Mouse (Mus musculus): Measurements from ENCODE around the gene Igfbp2. TPM values are rescaled to one million over a fixed set of nuclear protein-coding genes. Genes with fewer than 3 reads are reported as not detected.

Gene Igfbp2
- polyA plus RNA-seq, 1 experiment: 222 TPM

- TF ChIP-seq CTCF (IDR thresholded peaks at IDR 0.05; ENCODE audit: control insufficient read depth, insufficient read depth, insufficient read length): no peak
- no peak for TF ChIP-seq MAX (IDR thresholded peaks at IDR 0.05)
- no peak for TF ChIP-seq FOSL1 (IDR thresholded peaks at IDR 0.05; ENCODE audit: insufficient read depth, low read length, poor library complexity, severe bottlenecking)
- TF ChIP-seq CEBPB (IDR thresholded peaks at IDR 0.05; ENCODE audit: low read depth): no peak
- no peak for TF ChIP-seq MYOG (IDR thresholded peaks at IDR 0.05; ENCODE audit: control insufficient read depth, extremely low read depth, insufficient read length)
- no peak for TF ChIP-seq MYOD1 (IDR thresholded peaks at IDR 0.05; ENCODE audit: control insufficient read depth, insufficient read length, low read depth)
- no peak for TF ChIP-seq USF1 (IDR thresholded peaks at IDR 0.05; ENCODE audit: low read depth)
- Histone ChIP-seq H3ac (ENCODE audit: control insufficient read depth, insufficient read length, low read depth) (no peak overlapping the region), H3K79me2 (ENCODE audit: control insufficient read depth, insufficient read depth) (no peaks in the 10 kb centered on the region), H3K36me3 (ENCODE audit: control insufficient read depth, insufficient read depth) (no peaks in the 10 kb centered on the region), H3K27me3 (ENCODE audit: control insufficient read depth, insufficient read depth, insufficient read length) (no peaks in the 10 kb centered on the region), H3K4me3 (ENCODE audit: insufficient read depth, poor library complexity, severe bottlenecking) (no peak overlapping the region), H3K79me3 (ENCODE audit: low read depth) (no peaks in the 10 kb centered on the region)
Observed at GRCm38 (mm10) chr1:72860502-72860901, 36.2 kb downstream of the Igfbp2 start.

GRCm38 (mm10) chr1:72861702-72862101, 37.4 kb downstream of the Igfbp2 start:
- Histone ChIP-seq H3K79me2 (ENCODE audit: control insufficient read depth, insufficient read depth) (no peaks in the 10 kb centered on the region), H3K36me3 (ENCODE audit: control insufficient read depth, insufficient read depth) (no peaks in the 10 kb centered on the region), H3K79me3 (ENCODE audit: low read depth) (no peaks in the 10 kb centered on the region), H3K27me3 (ENCODE audit: control insufficient read depth, insufficient read depth, insufficient read length) (no peaks in the 10 kb centered on the region), H3K4me3 (ENCODE audit: insufficient read depth, poor library complexity, severe bottlenecking) (no peak overlapping the region), H3ac (ENCODE audit: control insufficient read depth, insufficient read length, low read depth) (no peak overlapping the region)
- TF ChIP-seq USF1 (IDR thresholded peaks at IDR 0.05; ENCODE audit: low read depth): no peak
- TF ChIP-seq CTCF (IDR thresholded peaks at IDR 0.05; ENCODE audit: control insufficient read depth, insufficient read depth, insufficient read length): no peak
- TF ChIP-seq CEBPB (IDR thresholded peaks at IDR 0.05; ENCODE audit: low read depth): no peak
- no peak for TF ChIP-seq MAX (IDR thresholded peaks at IDR 0.05)
- no peak for TF ChIP-seq MYOD1 (IDR thresholded peaks at IDR 0.05; ENCODE audit: control insufficient read depth, insufficient read length, low read depth)
- TF ChIP-seq MYOG (IDR thresholded peaks at IDR 0.05; ENCODE audit: control insufficient read depth, extremely low read depth, insufficient read length): no peak
- no peak for TF ChIP-seq FOSL1 (IDR thresholded peaks at IDR 0.05; ENCODE audit: insufficient read depth, low read length, poor library complexity, severe bottlenecking)

GRCm38 (mm10) chr1:72862248-72862647, 37.9 kb downstream of the Igfbp2 start:
- Histone ChIP-seq H3K27me3 (ENCODE audit: control insufficient read depth, insufficient read depth, insufficient read length) (no peaks in the 10 kb centered on the region), H3K36me3 (ENCODE audit: control insufficient read depth, insufficient read depth) (no peaks in the 10 kb centered on the region), H3K79me2 (ENCODE audit: control insufficient read depth, insufficient read depth) (no peaks in the 10 kb centered on the region), H3K4me3 (ENCODE audit: insufficient read depth, poor library complexity, severe bottlenecking) (no peak overlapping the region), H3ac (ENCODE audit: control insufficient read depth, insufficient read length, low read depth) (no peak overlapping the region), H3K79me3 (ENCODE audit: low read depth) (no peaks in the 10 kb centered on the region)
- TF ChIP-seq MYOD1 (IDR thresholded peaks at IDR 0.05; ENCODE audit: control insufficient read depth, insufficient read length, low read depth): no peak
- no peak for TF ChIP-seq FOSL1 (IDR thresholded peaks at IDR 0.05; ENCODE audit: insufficient read depth, low read length, poor library complexity, severe bottlenecking)
- no peak for TF ChIP-seq USF1 (IDR thresholded peaks at IDR 0.05; ENCODE audit: low read depth)
- no peak for TF ChIP-seq CTCF (IDR thresholded peaks at IDR 0.05; ENCODE audit: control insufficient read depth, insufficient read depth, insufficient read length)
- no peak for TF ChIP-seq MYOG (IDR thresholded peaks at IDR 0.05; ENCODE audit: control insufficient read depth, extremely low read depth, insufficient read length)
- TF ChIP-seq MAX (IDR thresholded peaks at IDR 0.05): no peak
- TF ChIP-seq CEBPB (IDR thresholded peaks at IDR 0.05; ENCODE audit: low read depth): no peak

GRCm38 (mm10) chr1:72863692-72864091, 39.4 kb downstream of the Igfbp2 start:
- H3K4me3 ChIP-seq (ENCODE audit: insufficient read depth, poor library complexity, severe bottlenecking): no peak overlapping the region
- H3K36me3 ChIP-seq (ENCODE audit: control insufficient read depth, insufficient read depth): no peaks in the 10 kb centered on the region
- no peaks in the 10 kb centered on the region for H3K79me3 ChIP-seq (ENCODE audit: low read depth)
- H3K79me2 ChIP-seq (ENCODE audit: control insufficient read depth, insufficient read depth): no peaks in the 10 kb centered on the region
- no peak for TF ChIP-seq MAX (IDR thresholded peaks at IDR 0.05)
- H3ac ChIP-seq (ENCODE audit: control insufficient read depth, insufficient read length, low read depth): no peak overlapping the region
- H3K27me3 ChIP-seq (ENCODE audit: control insufficient read depth, insufficient read depth, insufficient read length): no peaks in the 10 kb centered on the region

GRCm38 (mm10) chr1:72864272-72864671, 40.0 kb downstream of the Igfbp2 start:
- Histone ChIP-seq H3ac (ENCODE audit: control insufficient read depth, insufficient read length, low read depth) (no peak overlapping the region), H3K36me3 (ENCODE audit: control insufficient read depth, insufficient read depth) (no peaks in the 10 kb centered on the region), H3K79me2 (ENCODE audit: control insufficient read depth, insufficient read depth) (no peaks in the 10 kb centered on the region), H3K79me3 (ENCODE audit: low read depth) (no peaks in the 10 kb centered on the region), H3K27me3 (ENCODE audit: control insufficient read depth, insufficient read depth, insufficient read length) (no peaks in the 10 kb centered on the region), H3K4me3 (ENCODE audit: insufficient read depth, poor library complexity, severe bottlenecking) (no peak overlapping the region)
- TF ChIP-seq CEBPB (IDR thresholded peaks at IDR 0.05; ENCODE audit: low read depth) (no peak), MAX (IDR thresholded peaks at IDR 0.05) (no peak), MYOD1 (IDR thresholded peaks at IDR 0.05; ENCODE audit: control insufficient read depth, insufficient read length, low read depth) (no peak), FOSL1 (IDR thresholded peaks at IDR 0.05; ENCODE audit: insufficient read depth, low read length, poor library complexity, severe bottlenecking) (no peak), MYOG (IDR thresholded peaks at IDR 0.05; ENCODE audit: control insufficient read depth, extremely low read depth, insufficient read length) (no peak), USF1 (IDR thresholded peaks at IDR 0.05; ENCODE audit: low read depth) (no peak), CTCF (IDR thresholded peaks at IDR 0.05; ENCODE audit: control insufficient read depth, insufficient read depth, insufficient read length) (no peak)

GRCm38 (mm10) chr1:72865900-72866299, 41.6 kb downstream of the Igfbp2 start:
- Histone ChIP-seq H3K79me2 (ENCODE audit: control insufficient read depth, insufficient read depth) (no peaks in the 10 kb centered on the region), H3K36me3 (ENCODE audit: control insufficient read depth, insufficient read depth) (no peaks in the 10 kb centered on the region), H3K27me3 (ENCODE audit: control insufficient read depth, insufficient read depth, insufficient read length) (no peaks in the 10 kb centered on the region), H3K4me3 (ENCODE audit: insufficient read depth, poor library complexity, severe bottlenecking) (no peak overlapping the region), H3K79me3 (ENCODE audit: low read depth) (no peaks in the 10 kb centered on the region), H3ac (ENCODE audit: control insufficient read depth, insufficient read length, low read depth) (no peak overlapping the region)
- no peak for TF ChIP-seq MYOG (IDR thresholded peaks at IDR 0.05; ENCODE audit: control insufficient read depth, extremely low read depth, insufficient read length)
- TF ChIP-seq CEBPB (IDR thresholded peaks at IDR 0.05; ENCODE audit: low read depth): no peak
- TF ChIP-seq FOSL1 (IDR thresholded peaks at IDR 0.05; ENCODE audit: insufficient read depth, low read length, poor library complexity, severe bottlenecking): no peak
- no peak for TF ChIP-seq USF1 (IDR thresholded peaks at IDR 0.05; ENCODE audit: low read depth)
- TF ChIP-seq CTCF (IDR thresholded peaks at IDR 0.05; ENCODE audit: control insufficient read depth, insufficient read depth, insufficient read length): peak; percentile 54

All from C2C12 (cell line).